25 mouse cellular contexts compared by ENCODE assay signal in the genomic region with DNA sequence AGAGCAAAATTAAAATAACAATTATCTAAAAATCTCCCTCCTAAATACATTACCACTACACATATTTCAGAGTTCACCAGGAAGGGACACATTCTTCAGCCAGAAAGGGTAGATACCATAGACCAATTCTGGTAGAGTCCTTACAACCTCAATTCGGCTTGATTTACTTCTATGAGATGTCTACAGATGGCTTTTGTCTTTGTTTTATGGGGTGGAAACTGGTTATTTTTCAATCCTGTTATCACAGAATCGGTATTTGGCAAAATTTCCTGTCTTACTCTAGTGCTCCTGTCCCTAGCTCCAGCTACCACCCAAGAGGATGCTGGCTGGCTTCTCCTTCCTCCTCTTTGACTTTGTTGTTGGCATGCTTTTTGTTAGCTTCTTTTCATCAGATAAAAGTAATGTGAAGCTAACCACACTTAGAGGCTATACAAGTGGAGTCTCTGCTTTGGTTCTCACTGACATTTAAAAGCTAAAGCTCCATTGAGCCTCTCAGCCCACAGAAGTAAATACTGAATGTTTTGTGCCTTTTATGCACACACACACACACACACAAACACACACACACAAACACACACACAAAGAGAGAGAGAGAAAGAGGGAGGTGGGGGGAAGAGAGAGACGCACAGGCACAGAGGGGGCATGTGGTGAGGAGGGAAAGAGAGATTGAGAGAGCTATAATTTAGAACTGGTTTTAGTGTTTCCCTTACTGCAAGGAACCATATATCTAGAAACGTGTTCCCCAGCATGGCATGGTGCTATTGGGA.
A peak's percentile ranks its signal among the peaks of the same experiment; 100 is the strongest.
DNase-seq lines count a peak whose midpoint lies in the region; ATAC-seq and TF ChIP-seq lines count a peak whose summit lies in the region.
"Had no signal": no experiment of that assay in that cellular context is flagged by ENCODE, and none has a peak within 500 bp of the region (broad histone marks: within the 10 kb centered on the region; RNA-seq: fewer than 3 reads in every experiment).

No protein-coding gene starts in this region.

- ATAC-seq in hindbrain, embryonic 16.5 days = 0 out of 2 replicates have a peak, but pooled peaks have one; percentile 27
- ATAC-seq in hindbrain, embryonic 13.5 days (ENCODE audit: low FRiP score) = no peak
- ATAC-seq in neural tube, embryonic 13.5 days (ENCODE audit: low read depth) = peak; percentile 63
- ATAC-seq: forebrain, postnatal 0 days; liver, postnatal 0 days; midbrain, embryonic 16.5 days had no signal

- no peak overlapping the region for H3K9ac ChIP-seq in hindbrain, embryonic 16.5 days (ENCODE audit: low read depth, low read length)
- no peak overlapping the region for H3K9ac ChIP-seq in hindbrain, embryonic 13.5 days
- H3K9ac ChIP-seq in neural tube, embryonic 13.5 days = no peak overlapping the region
- H3K9ac ChIP-seq: embryonic facial prominence, embryonic 15.5 days; forebrain, postnatal 0 days; limb, embryonic 12.5 days; liver, postnatal 0 days had no signal

- H3K4me1 ChIP-seq in hindbrain, embryonic 16.5 days (ENCODE audit: control insufficient read depth, insufficient read depth, low read depth, low read length) = no peaks in the 10 kb centered on the region
- H3K4me1 ChIP-seq in hindbrain, embryonic 13.5 days (replicated peaks) = no peaks in the 10 kb centered on the region
- peaks cover 11% of the 10 kb centered on the region; the same call in 1 of the 2 replicates for H3K4me1 ChIP-seq in neural tube, embryonic 13.5 days (replicated peaks)
- H3K4me1 ChIP-seq: embryonic facial prominence, embryonic 15.5 days; limb, embryonic 12.5 days had no signal

- H3K36me3 ChIP-seq in hindbrain, embryonic 16.5 days (ENCODE audit: control insufficient read depth, insufficient read depth, low read length) = no peaks in the 10 kb centered on the region
- H3K36me3 ChIP-seq in hindbrain, embryonic 13.5 days = no peaks in the 10 kb centered on the region
- H3K36me3 ChIP-seq in neural tube, embryonic 13.5 days = no peaks in the 10 kb centered on the region
- H3K36me3 ChIP-seq: embryonic facial prominence, embryonic 15.5 days; limb, embryonic 12.5 days had no signal

- H3K9me3 ChIP-seq in hindbrain, embryonic 16.5 days (ENCODE audit: control insufficient read depth, low read length) = no peaks in the 10 kb centered on the region
- H3K9me3 ChIP-seq in hindbrain, embryonic 13.5 days = no peaks in the 10 kb centered on the region
- no peaks in the 10 kb centered on the region for H3K9me3 ChIP-seq in neural tube, embryonic 13.5 days
- H3K9me3 ChIP-seq: embryonic facial prominence, embryonic 15.5 days; limb, embryonic 12.5 days had no signal

- no peak overlapping the region for H3K4me3 ChIP-seq in hindbrain, embryonic 16.5 days (ENCODE audit: low read length)
- H3K4me3 ChIP-seq in hindbrain, embryonic 13.5 days = no peak overlapping the region
- no peak overlapping the region for H3K4me3 ChIP-seq in neural tube, embryonic 13.5 days
- H3K4me3 ChIP-seq: embryonic facial prominence, embryonic 15.5 days; limb, embryonic 12.5 days had no signal

- no peak overlapping the region for H3K4me2 ChIP-seq in hindbrain, embryonic 16.5 days (ENCODE audit: low read length)
- no peak overlapping the region for H3K4me2 ChIP-seq in hindbrain, embryonic 13.5 days
- H3K4me2 ChIP-seq in neural tube, embryonic 13.5 days = no peak overlapping the region
- H3K4me2 ChIP-seq: embryonic facial prominence, embryonic 15.5 days; heart, embryonic 11.5 days; limb, embryonic 12.5 days; liver, embryonic 11.5 days had no signal

- no peak overlapping the region for H3K27ac ChIP-seq in hindbrain, embryonic 16.5 days (ENCODE audit: low read depth, low read length)
- H3K27ac ChIP-seq in hindbrain, embryonic 13.5 days = no peak overlapping the region
- no peak overlapping the region for H3K27ac ChIP-seq in neural tube, embryonic 13.5 days (replicated peaks)
- H3K27ac ChIP-seq: embryonic facial prominence, embryonic 15.5 days; limb, embryonic 12.5 days; macrophage had no signal

- peak; percentile 9 for DNase-seq in kidney, postnatal 14 days
- DNase-seq in kidney, adult 9 months = no peak
- DNase-seq in neural tube, embryonic 10.5 days (ENCODE audit: extremely low spot score, low spot score) = no peak
- peak; percentile 18 for DNase-seq in brain, embryonic 14.5 days (ENCODE audit: low read depth)
- no peak for DNase-seq in spleen, postnatal 4 days (ENCODE audit: low spot score in 2 of 2)
- DNase-seq: adrenal gland, postnatal 25 days; cerebellum, adult 9-10 months; forebrain, postnatal 0 days; gastrocnemius, postnatal 14 days; heart, adult 11 months; kidney, adult 18-20 months; layer of hippocampus, postnatal 36 days; liver, postnatal 0 days; retina, postnatal 1 day; right cerebral cortex, postnatal 25 days; spleen, adult 18-20 months had no signal

- TF ChIP-seq CTCF in brain, embryonic 14.5 days (IDR thresholded peaks at IDR 0.05; ENCODE audit: borderline replicate concordance, extremely low read depth, insufficient read depth, insufficient read length) = no peak

- no peaks in the 10 kb centered on the region for H3K27me3 ChIP-seq in hindbrain, embryonic 16.5 days (replicated peaks; ENCODE audit: control insufficient read depth, insufficient read depth, low read length)
- H3K27me3 ChIP-seq in hindbrain, embryonic 13.5 days = no peaks in the 10 kb centered on the region
- H3K27me3 ChIP-seq in neural tube, embryonic 13.5 days = no peaks in the 10 kb centered on the region
- H3K27me3 ChIP-seq: embryonic facial prominence, embryonic 15.5 days; limb, embryonic 12.5 days had no signal

- WGBS in hindbrain, embryonic 16.5 days = 56% methylated on average over 4 of the region's 4 CpGs
- 55% methylated on average over 4 of the region's 4 CpGs for WGBS in hindbrain, embryonic 13.5 days
- WGBS in neural tube, embryonic 13.5 days = 36% methylated on average over 4 of the region's 4 CpGs

- no peak for TF ChIP-seq POLR2A in brain, embryonic 14.5 days (IDR thresholded peaks at IDR 0.05; ENCODE audit: borderline replicate concordance, extremely low read depth, insufficient read depth, insufficient read length, poor library complexity, severe bottlenecking)

Comparison
In these comparisons a context has a peak if more than half of its experiments do, and no peak if none do; other contexts are left out.
1. DNase-seq: peak in kidney, postnatal 14 days (single experiment) and brain, embryonic 14.5 days (single experiment); none in kidney, adult 9 months (single experiment), neural tube, embryonic 10.5 days (single experiment) and spleen, postnatal 4 days (0 of 2).